Mouse (Mus musculus) right cerebral cortex, postnatal 10 days (tissue): ENCODE data around the gene Phf14.
"Not testable (repeated sequence)": the region's sequence is repeated elsewhere in the genome, so short reads cannot be mapped to it uniquely, and the experiment has no call there.

Source experiments
- DNase-seq, 2 experiments: peaks; one replicate each; pipeline ENCODE4 v3.0.0; 2021; ENCODE audit warnings: low spot score in 2 of 2

Phf14 gene

DNA sequence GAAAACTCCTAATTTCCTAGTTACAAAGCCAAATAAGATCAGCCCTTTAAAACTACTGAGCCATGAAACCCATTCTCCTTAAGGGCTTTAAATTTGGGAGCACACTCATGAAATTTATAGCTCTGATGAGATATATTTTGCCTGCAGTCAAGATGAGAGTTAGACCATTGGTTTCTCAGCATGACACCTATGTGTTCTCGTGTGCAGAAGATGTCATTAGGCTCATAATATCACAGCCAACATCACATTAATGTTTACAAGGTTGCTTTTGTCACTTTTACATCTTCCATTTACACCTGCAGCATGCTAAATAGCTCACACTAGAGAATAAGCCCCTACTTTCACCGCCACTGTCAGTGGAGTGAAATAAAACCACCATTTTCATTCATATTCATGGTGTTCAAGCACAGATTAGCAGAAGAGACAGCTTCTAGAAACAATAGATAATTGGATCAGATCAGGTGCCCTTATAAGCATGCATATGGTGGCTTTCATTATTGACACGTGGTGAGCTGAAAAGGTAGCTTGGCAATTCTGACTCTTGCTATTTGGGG, 181.9 kb downstream of the Phf14 start:
- DNase-seq: peak in 1 of 2 experiments; percentile 9

DNA sequence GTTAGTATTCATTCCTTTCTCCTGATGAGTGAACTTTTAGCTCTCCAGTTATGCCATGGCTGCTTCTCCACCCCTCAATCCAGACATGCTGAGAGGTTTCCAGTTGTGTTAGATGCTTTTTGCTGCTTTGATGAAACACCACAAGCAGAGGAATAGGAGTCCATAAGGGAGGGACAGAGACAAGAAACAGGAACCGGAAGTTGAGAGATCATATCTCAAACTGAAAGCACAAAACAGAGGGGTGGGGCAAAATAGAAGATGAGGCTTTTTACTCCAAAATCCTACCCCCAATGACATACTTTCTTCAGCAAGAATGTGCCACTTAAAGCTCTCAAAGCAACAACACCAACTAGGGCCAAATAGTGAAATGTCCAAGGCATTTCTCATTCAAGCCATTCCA, 188.1 kb downstream of the Phf14 start:
- DNase-seq: no peak

DNA sequence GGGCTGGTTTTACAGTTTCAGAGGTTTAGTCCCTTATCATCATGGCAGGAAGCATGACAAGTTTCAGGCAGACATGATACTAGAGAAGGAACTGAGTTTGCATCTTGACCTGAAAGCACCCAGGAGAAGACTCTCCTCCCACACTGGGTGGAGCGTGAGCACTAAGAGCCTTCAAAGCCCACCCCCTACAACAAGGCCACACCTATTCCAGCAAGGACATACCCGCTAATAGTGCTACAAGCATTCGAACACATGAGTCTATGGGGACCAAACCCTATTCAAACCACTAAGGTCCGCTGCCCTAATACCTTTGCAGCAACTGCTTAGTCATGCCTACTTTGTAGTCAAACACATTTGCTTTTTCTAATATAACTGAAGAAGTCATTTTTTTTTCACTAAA, 189.5 kb downstream of the Phf14 start:
- DNase-seq: no peak

DNA sequence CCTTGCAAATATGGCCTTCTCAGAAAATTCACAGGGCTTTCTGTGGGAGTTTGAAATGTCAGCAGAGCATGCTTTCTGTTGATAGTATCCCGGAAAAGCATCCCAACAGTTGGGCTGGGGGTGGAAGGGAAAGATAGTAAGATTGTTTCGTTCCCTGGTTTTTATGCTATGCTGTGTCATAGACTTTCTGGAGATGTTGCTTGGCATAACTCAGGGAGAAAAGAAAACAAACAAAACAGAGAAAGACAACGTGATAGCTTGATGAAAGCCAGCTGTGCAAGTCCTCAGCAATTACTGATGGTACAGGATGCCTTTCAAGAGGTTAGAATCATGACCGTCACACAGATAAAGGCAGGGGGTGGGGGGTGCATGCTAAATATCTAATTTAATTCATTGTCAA, 197.5 kb downstream of the Phf14 start:
- DNase-seq: no peak

DNA sequence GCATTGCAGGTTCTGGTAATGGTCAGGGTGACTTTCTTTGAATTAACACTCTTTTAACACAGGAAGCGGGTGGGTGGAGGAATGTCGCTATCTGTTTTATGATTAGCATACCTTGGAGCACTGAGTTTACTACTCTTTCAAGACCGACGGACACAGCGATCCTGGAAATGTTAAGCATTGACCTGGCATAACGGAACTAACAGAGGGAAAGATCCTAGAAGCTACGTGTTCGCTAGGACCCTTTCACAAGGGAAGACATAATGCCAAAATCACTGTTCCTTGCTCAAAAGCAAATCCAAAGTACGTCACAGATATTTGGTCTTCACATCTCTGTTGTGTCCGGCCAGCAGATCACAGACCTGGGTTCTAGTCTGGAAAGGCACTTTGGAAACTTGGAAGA, 199.7 kb downstream of the Phf14 start:
- DNase-seq: no peak

DNA sequence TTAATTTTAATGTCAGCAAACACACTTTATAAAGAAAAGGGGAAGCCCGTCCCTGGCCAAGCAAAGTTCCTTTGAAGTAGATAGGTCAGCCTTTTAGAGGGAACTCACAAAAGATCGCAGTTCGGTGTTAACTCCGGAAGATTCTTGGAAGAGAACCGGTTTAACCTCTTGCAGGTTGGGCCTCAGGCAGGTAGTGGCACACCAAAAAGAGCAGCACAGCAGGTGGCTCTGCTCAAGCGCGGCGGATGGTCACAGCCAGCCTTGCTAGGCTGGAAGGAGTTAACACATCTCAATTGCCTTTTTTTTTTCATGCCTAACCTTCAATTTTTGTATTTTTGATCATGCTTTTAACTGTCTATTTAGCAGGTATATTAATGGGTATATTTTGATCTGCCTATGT, 200.2 kb downstream of the Phf14 start:
- no peak for DNase-seq

DNA sequence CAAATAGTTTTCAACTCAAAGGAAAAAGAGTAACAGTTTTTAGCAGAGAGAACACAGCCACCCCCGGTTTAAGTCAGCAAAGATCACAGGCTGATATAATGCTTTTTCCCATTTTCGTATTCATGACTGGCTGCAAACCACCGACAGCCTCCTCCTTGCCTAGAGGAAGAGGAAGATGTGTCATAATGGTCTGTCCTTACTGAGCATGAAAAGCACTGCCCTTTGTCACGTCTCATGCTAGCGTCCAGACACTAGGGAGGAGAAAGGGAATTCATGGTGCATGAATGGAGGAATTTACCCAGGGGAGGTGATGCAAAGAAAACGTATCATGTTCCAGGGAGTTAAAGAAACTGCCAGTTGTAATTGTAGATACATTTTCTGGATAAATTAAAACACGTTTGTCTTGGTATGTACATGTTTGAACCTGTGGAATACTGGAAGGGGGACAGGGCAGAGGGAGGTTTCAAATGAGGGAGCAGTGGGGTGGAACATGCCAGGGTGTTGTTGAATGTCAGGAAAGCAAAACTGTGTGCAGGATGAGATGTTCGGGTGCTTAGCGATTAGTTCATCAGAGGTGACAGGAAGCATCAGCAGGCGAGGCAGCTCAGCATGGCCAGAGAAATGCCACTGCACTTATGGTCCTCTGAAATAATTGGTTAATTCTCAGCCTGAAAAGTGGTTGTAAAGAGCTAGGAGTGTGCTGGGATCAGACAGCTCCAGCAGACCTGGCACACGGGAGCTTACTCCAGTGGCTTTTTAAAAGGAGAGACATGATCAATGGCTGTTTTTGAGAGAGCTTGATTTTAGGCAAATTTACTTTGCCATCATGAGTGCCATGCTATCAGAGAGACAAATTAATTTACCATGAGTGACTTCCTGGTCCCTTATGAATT, 209.6 kb downstream of the Phf14 start:
- DNase-seq: no peak

DNA sequence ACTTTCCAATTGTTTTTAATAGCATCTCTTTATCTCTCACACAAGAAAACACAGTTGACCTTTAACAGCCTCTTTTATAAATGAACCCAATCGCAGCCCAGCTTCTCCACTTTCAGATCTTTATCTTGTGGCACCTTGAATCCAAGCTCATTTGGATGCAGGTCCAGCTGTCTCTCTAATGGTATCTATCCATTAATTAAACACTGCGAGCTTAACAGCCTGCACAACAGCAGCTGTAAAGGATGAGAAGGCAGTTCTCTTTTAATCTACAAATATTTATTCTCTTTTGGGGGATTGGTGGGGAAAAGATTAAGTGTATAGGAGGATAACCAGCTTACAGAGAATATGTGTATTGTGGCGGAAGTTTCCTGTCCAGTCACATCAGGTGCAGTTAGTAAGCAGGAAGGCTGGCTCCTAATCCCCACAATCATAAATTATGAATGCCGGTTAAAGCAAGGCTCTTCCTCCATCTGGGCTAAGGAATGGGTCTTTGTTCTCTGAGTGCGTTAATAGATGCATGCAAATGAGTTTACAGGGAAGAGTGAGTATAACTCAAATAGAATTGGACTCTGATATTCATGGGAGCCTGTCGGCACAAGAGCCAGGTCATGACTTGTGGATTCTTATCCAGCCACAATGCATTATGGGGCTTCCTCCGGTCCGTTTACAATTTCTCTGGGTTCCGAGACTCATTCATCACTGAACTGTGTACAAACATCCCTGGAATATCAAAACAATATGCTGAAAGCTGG, 210.4 kb downstream of the Phf14 start:
- DNase-seq: no peak

DNA sequence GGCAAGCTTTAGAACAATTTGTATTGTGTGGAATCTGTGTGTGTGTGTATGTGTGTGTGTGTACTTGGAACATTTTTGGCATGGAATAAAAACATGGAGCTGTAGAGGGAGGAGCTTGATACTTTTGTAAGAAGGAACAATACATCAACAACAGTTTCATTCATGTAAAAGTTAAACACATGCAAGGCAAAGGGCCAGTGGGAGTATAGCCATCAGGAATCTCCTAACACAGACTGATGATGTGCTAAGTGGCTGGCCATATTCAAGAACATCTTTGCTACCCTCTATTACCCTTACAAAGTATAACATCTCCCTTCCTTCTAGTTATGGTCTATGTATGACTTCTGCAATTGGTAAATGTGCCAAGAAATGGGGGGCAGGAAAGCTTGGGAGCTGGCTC, 215.2 kb downstream of the Phf14 start:
- DNase-seq: no peak

DNA sequence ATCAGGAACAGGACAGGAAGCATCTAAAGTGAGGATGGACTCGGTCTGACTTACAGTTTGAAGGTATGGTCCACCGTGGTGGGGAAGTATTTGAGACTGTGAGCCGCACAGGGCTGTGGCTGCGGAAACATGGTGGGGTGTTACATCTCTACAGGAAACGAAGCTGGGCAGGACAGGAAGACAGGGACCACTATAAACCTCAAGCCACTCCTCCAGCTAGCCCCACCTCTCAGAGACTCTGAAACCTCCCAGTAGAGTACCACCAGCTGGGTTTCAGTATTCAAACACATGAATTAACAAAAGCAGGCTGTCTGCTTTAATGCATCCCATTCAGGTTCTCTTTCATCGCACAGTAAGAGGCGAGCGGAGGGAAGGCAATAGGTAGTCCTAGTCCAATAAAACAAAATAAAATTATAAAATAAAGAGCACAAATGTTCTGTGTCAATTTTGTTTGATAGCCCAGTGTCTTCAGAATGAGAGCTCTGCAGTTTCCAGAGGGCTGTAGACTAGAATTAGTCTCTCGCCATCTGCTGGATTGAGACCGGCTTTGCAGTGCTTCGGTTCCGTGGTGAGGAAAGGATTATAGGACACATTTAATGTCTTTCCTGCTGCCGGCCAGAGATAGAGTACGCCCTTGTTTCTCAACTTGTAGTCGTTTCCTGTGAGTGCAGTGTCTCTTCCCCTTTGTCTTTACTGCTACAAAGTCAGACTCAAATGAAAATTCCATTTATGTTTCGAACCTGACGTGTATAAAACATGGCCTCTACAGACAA, 217.6 kb downstream of the Phf14 start:
- DNase-seq: peak; percentile 78 to 79

DNA sequence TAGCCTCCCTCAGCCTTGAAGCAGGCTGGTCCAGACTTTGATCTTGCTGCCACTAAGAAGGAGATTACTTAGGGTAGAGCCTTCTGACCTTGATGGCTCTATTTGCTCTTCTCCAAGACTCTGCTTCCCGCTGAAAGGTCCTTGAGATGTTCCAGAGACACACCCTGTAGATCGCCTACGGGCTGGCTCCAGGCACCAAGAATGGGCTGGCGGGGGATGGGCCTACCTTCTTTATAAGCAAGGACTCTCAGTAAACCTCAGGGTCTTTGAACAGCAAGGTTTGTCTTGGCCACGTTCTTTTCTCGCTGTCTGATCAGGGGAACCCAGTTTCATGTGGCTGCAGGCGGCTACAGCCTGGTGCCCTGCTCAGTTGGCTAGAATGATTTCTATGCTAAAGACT, 219.0 kb downstream of the Phf14 start:
- not testable (repeated sequence) for DNase-seq

DNA sequence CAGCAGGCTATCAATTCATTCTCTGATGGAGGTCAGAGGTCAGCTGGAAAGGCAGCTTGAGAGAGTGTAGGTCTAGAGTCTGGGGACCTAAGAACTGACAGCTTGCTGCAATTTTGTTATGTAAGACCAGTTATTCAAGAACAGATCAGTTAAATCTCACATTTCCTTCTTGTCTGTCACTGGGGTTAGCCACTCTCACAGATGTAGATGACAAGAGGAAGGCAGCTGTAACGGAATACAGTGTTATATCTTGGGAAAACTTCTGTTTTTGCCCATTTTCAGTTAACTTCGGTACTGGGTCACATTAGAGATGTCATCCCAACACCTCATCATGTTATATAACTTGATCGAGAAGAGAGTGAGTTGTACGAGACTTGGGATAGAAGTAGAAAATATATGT, 219.7 kb downstream of the Phf14 start:
- no peak for DNase-seq
